Mouse (Mus musculus) Patski (cell line): ENCODE measurements at regions not wholly inside any gene's neighbourhood (a gene's known extent, or its start where the extent isn't known, plus 50 kb on each side); places are given as distances from the start of the nearest gene placed in this dataset.

Source experiments
- ATAC-seq: fragments of 100-300 bp; one replicate; pipeline ENCODE4 v1.8.0; 2021
- CTCF ChIA-PET: fragments of 350-600 bp; sonication (Branson Sonifier 250); formaldehyde crosslinking; loops from one replicate; lab custom pipeline; 2022; ENCODE audit warnings: inconsistent platforms; lab: Charles Lee
- POLR2A ChIA-PET: fragments of 350-600 bp; sonication (Branson Sonifier 250); formaldehyde crosslinking; loops from one replicate; lab custom pipeline; 2022; ENCODE audit warnings: antibody characterized with exemption, inconsistent platforms; lab: Charles Lee
- DNase-seq: peaks from one replicate; pipeline ENCODE4 v3.0.0-alpha.2; 2011; ENCODE audit warnings: low read depth, low spot score
- H3K27me3 ChIP-seq: fragments of 371-371 bp; one replicate; pipeline ENCODE4 v1.5.1; 2021
- CTCF ChIP-seq: fragments of 100-300 bp; IDR thresholded peaks from one replicate; pipeline ENCODE4 v1.5.1; 2021
- in situ Hi-C: fragments of 300-500 bp; cut with MboI; formaldehyde crosslinking; loops from 3 replicates; pipeline ENCODE4 v1.11.1; 2018; ENCODE audit warnings: low pct_unique_long_range_greater_than_20kb, mixed read lengths

- ChIA-PET POLR2A (no interaction called here), CTCF (no interaction called here)
- H3K27me3 ChIP-seq: no peaks in the 10 kb centered on the region
- DNase-seq (no peak), ATAC-seq (peak; percentile 83)
- in situ Hi-C loops: no loop called here
- no peak for TF ChIP-seq CTCF
Measured at GRCm38 (mm10) chr8:6813816-6814215, 1708.7 kb upstream of the Slc10a2 start.

- in situ Hi-C loops: no loop called here
- CTCF ChIA-PET: no interaction called here
- DNase-seq: no peak
Measured at GRCm38 (mm10) chr8:6807116-6807515, 1702.0 kb upstream of the Slc10a2 start.

DNA sequence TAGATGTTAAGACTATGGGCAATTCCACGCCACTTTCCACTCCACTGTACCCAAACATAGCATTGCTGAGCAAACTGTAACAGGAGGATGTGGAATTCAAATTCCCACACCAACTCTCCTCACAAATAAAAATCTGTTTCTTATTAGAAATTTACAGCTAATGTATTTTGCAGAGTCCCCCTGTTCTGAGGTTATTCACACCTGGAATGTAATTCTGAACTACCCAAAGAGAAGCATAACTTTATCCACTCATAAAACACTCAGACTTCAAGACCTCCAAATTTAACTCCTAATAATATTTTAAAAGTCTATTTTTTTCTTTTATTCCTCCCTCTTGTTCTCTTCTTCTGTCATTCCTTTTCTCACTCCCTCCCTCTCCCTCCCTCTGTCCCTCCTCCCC, 1698.0 kb upstream of the Slc10a2 start:
- no peak for TF ChIP-seq CTCF
- ChIA-PET POLR2A (no interaction called here), CTCF (no interaction called here)
- DNase-seq (no peak), ATAC-seq (no peak)
- in situ Hi-C loops: no loop called here
- H3K27me3 ChIP-seq: no peaks in the 10 kb centered on the region

More at GRCm38 (mm10) chr8:6807116-6807515, 1702.0 kb upstream of the Slc10a2 start:
- POLR2A ChIA-PET: no interaction called here
- ATAC-seq: no peak
- no peaks in the 10 kb centered on the region for H3K27me3 ChIP-seq
- TF ChIP-seq CTCF: no peak

GRCm38 (mm10) chr8:6801076-6801475, 1695.9 kb upstream of the Slc10a2 start:
- POLR2A ChIA-PET: no interaction called here
- CTCF ChIA-PET: no interaction called here
- TF ChIP-seq CTCF: no peak
- in situ Hi-C loops: no loop called here
- H3K27me3 ChIP-seq: no peaks in the 10 kb centered on the region
- no peak for ATAC-seq
- no peak for DNase-seq

GRCm38 (mm10) chr8:6789096-6789495, 1683.9 kb upstream of the Slc10a2 start:
- ATAC-seq (no peak), DNase-seq (no peak)
- ChIA-PET CTCF (no interaction called here), POLR2A (no interaction called here)
- peak; percentile 51 for TF ChIP-seq CTCF
- in situ Hi-C loops: loop anchor here (10.0 kb wide), 1 partner anchor 1866 kb away; no protein-coding TSS in a partner anchor
- no peaks in the 10 kb centered on the region for H3K27me3 ChIP-seq

DNA sequence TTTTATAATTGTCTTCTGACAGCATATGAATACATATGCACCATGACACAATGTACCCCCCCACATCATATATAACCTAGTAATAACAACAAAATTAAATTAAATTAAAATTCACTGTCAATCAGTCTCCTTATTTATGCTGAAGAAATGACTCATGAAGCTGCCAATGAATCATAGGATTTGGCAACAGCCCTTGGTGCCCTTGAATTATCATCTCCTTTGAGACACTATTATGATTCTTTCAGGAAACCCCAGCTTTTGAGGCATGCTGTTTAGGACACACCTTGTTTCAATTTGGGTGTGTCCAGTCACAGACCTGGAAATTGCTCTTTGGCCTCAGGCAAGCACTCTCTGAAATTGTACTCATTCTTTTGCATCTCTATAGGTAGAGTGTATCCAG, 1675.8 kb upstream of the Slc10a2 start:
- ATAC-seq (no peak), DNase-seq (no peak)
- no peaks in the 10 kb centered on the region for H3K27me3 ChIP-seq
- no peak for TF ChIP-seq CTCF
- ChIA-PET CTCF (no interaction called here), POLR2A (no interaction called here)
- in situ Hi-C loops: loop anchor here (10.0 kb wide), 1 partner anchor 1874 kb away; no protein-coding TSS in a partner anchor

DNA sequence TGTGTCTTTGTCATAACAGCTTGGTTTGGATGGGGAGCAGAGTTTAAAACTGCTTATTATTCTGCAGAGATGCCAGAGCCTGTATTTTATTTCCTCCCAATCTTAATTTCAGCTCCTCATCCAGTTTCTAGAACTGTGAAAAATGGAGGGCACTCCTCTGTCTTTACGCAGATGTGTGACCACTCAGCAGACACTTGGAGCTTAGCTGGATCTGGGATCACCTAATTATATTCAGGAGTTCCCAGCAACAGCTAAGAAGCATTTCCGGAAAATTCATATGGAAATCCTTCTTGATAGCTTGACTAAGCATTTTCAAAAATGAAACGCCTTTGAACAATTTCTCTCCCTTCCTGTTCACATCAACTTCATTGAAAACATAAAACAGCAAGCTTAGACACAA, 1670.0 kb upstream of the Slc10a2 start:
- DNase-seq: no peak
- no peak for ATAC-seq
- no peak for TF ChIP-seq CTCF
- ChIA-PET POLR2A (no interaction called here), CTCF (no interaction called here)
- no peaks in the 10 kb centered on the region for H3K27me3 ChIP-seq
- in situ Hi-C loops: no loop called here

DNA sequence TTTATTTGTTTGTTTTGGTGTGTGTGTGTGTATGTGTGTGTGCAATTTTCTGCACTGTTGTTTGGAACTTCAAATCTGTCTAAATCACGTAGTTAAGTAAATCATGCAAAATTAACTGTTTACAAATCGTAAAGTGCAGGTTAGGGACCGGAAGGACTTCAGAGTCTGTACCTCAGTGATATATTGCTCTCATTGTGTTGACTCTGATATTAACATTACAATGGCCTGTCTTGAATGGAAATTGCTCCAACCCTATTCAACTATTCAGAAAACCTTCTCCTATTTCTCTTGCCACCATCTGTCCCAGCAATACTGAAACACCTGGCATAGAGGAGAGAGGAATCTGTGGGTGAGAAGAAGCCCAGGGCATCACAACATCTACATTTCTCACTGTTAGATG, 1624.4 kb upstream of the Slc10a2 start:
- in situ Hi-C loops: no loop called here
- CTCF ChIA-PET: no interaction called here
- DNase-seq (no peak), ATAC-seq (no peak)
- H3K27me3 ChIP-seq: no peaks in the 10 kb centered on the region
- POLR2A ChIA-PET: no interaction called here
- TF ChIP-seq CTCF: no peak

DNA sequence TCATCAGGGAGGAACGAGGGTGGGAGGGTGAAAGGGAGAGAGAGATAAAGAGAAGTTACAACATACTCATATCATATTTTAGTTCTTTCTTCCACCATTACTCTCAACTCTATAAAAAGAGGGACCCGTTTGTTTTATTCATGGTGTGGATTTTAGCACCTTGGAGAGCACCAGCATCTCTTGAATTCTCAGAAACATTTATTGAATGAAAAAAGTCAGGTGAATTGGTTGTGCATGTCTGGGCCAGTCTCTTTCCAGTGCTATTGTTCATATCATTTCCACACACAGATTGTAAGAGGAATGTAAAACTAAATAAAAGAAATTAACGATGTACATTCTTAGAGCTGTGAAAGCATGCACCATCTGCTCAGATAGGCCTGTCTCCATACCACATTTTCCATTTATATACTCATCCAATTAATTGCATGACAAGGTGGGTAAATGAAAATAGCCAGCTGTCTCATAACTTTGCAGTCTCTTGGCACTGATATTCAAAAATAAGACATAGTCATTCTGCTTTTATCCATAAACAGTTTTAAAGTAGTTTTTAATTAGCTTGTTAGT, 1603.8 kb upstream of the Slc10a2 start:
- POLR2A ChIA-PET: no interaction called here
- TF ChIP-seq CTCF: no peak
- CTCF ChIA-PET: no interaction called here
- DNase-seq: no peak
- ATAC-seq: no peak
- peaks cover 3% of the 10 kb centered on the region for H3K27me3 ChIP-seq
- in situ Hi-C loops: no loop called here

- CTCF ChIA-PET: interaction anchor here (1.2 kb wide), 1 partner anchor 10 kb away, joined by 4 read pairs; no protein-coding TSS in a partner anchor
- no peaks in the 10 kb centered on the region for H3K27me3 ChIP-seq
- POLR2A ChIA-PET: no interaction called here
- no peak for DNase-seq
- ATAC-seq: no peak
- in situ Hi-C loops: no loop called here
- no peak for TF ChIP-seq CTCF
Measured at GRCm38 (mm10) chr8:6688595-6688994, 1583.4 kb upstream of the Slc10a2 start.

DNA sequence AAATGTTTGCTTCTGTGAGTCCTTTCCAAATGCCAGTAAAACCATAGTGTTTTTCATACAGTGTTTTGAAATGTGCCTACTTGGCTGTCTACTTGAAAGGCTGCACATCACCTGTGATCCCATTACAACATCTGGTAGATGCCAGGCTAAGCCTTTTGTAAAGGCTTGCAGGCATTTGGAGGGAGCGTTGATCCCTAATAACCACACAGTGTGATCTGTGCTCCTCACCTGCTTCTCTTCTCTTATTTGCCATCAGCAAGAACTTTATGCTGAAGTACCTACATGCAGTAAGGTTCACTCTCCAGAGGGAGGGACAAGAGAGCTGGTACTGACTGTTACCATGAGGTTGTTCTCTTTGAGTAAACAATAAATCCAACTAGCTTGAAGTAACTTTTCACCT, 1553.7 kb upstream of the Slc10a2 start:
- no peaks in the 10 kb centered on the region for H3K27me3 ChIP-seq
- DNase-seq (no peak), ATAC-seq (no peak)
- ChIA-PET POLR2A (no interaction called here), CTCF (no interaction called here)
- no peak for TF ChIP-seq CTCF
- in situ Hi-C loops: no loop called here

DNA sequence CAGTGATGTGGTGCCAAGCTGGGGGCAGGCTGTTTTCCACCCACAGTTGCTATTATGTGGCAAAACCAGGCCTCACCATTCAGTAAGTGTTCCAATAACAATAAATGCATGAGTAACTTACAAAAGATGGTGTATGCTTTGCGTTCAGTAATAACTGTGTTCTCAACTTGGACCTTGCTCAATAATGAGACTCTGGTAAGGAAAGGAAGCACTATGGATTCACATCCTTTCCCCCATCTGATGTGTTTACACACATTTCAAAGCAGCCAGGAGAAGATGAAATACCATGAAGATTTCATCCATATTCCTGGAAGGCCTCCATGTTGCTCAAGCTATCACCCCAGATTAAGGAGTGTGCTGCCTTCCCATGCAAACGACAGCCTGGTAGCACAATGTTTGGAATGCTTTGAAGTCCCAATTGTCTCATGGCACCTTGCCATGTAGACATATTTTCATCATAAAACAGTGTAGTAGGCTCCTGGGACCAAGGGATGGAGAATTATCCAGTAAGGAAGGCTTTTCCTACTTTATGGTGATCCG, 1552.4 kb upstream of the Slc10a2 start:
- in situ Hi-C loops: no loop called here
- no peak for DNase-seq
- POLR2A ChIA-PET: no interaction called here
- ATAC-seq: no peak
- TF ChIP-seq CTCF: no peak
- no peaks in the 10 kb centered on the region for H3K27me3 ChIP-seq
- CTCF ChIA-PET: no interaction called here
